ENCODE assay signal across 8 mouse cellular contexts in the genomic region with DNA sequence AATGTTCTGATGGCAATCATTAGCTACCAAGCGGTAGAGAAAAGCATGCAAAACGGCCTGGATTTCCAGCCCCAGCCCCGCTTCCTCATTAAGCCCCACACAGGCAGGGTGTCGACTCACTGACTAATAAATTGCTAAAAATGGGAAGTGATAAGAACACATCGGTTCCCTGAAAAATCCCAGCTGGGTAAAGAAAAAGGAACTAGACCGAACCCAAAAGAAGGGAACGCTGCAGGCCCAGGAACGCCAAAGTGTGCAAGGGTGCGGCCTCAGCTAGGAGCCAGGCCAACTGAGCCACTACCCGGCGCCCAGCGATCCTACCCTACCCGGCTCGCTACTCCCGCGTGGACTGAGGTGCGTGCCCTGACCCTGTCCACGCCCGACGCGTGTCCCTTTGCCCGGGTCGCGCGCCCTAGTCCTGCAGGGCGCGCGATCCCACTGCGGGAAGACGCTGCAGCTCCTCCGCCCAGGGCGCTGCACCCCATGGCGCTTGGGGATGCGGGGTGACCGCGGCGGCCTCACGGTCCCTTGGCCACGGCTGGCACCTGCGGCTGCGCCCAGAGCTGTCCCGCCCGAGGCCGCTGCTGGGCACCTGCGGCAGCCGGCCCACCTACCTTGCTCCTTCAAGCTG. TPM values are rescaled to one million over a fixed set of nuclear protein-coding genes. Genes with fewer than 3 reads are reported as not detected.
DNase-seq lines count a peak whose midpoint lies in the region; ATAC-seq and TF ChIP-seq lines count a peak whose summit lies in the region.

No protein-coding gene starts in this region.

- no peaks in the 10 kb centered on the region for H3K9me3 ChIP-seq in kidney, embryonic 14.5 days (ENCODE audit: control insufficient read depth, low read length)

- peak overlapping the region; percentile 10; the same call in 1 of the 2 replicates for H3K27ac ChIP-seq in bone marrow, adult 2 months (ENCODE audit: control insufficient read depth, insufficient read depth, low read depth, low read length, poor library complexity)
- H3K27ac ChIP-seq in heart, adult 2 months, result no peak overlapping the region
- no peak overlapping the region for H3K27ac ChIP-seq in kidney, embryonic 14.5 days (ENCODE audit: low read depth, low read length)
- H3K27ac ChIP-seq in small intestine, adult 2 months (ENCODE audit: insufficient read depth, low read depth, low read length), result no peak overlapping the region

- H3K4me3 ChIP-seq in bone marrow, adult 2 months (replicated peaks; ENCODE audit: control insufficient read depth, low read depth, low read length), result peak overlapping the region; percentile 30
- peak overlapping the region; percentile 51 for H3K4me3 ChIP-seq in heart, adult 2 months
- H3K4me3 ChIP-seq in kidney, embryonic 14.5 days (ENCODE audit: low read length), result peak overlapping the region; percentile 67
- H3K4me3 ChIP-seq in small intestine, adult 2 months (ENCODE audit: low read depth, low read length), result peak overlapping the region; percentile 81

- intact Hi-C loops in left cerebral cortex, postnatal 36 days (cut with DNase I), result loop anchor here (10.0 kb wide), 1 partner anchor 120 kb away; no protein-coding TSS in a partner anchor
- intact Hi-C loops in left cerebral cortex, postnatal 4 days (cut with DNase I), result no loop called here
- intact Hi-C loops in heart, adult 2 months (cut with DNase I), result no loop called here

- H3K4me2 ChIP-seq in kidney, embryonic 14.5 days (replicated peaks; ENCODE audit: low read depth, low read length), result peak overlapping the region; percentile 99

- no peaks in the 10 kb centered on the region for H3K4me1 ChIP-seq in bone marrow, adult 2 months (ENCODE audit: control insufficient read depth, insufficient read depth, low read length)
- no peaks in the 10 kb centered on the region; the same call in 1 of the 2 replicates for H3K4me1 ChIP-seq in heart, adult 2 months (ENCODE audit: control insufficient read depth, insufficient read depth, low read length)
- H3K4me1 ChIP-seq in kidney, embryonic 14.5 days (ENCODE audit: control insufficient read depth, insufficient read depth, low read length), result no peaks in the 10 kb centered on the region
- H3K4me1 ChIP-seq in small intestine, adult 2 months (ENCODE audit: control insufficient read depth, insufficient read depth, insufficient read length, low read length), result peaks cover 2% of the 10 kb centered on the region; the same call in 1 of the 2 replicates

- no peak for TF ChIP-seq EP300 in heart, adult 2 months (IDR thresholded peaks at IDR 0.05; ENCODE audit: insufficient read depth, low read depth, low read length)

- peak; percentile 27 to 28 for DNase-seq in left cerebral cortex, postnatal 36 days (ENCODE audit: low spot score in 2 of 2)
- DNase-seq in left cerebral cortex, postnatal 4 days, result no peak
- peak in 1 of 2 experiments; percentile 47 for DNase-seq in heart, adult 2 months
- peak; percentile 17 for DNase-seq in lung, postnatal 14 days
- no peak for DNase-seq in frontal cortex, adult 2 months (ENCODE audit: extremely low spot score in 1 of 2, low spot score in 1 of 2)

- TF ChIP-seq CTCF in bone marrow, adult 2 months (IDR thresholded peaks at IDR 0.05; ENCODE audit: control insufficient read depth, insufficient read depth, low read length), result no peak
- no peak for TF ChIP-seq CTCF in heart, adult 2 months (IDR thresholded peaks at IDR 0.05)
- TF ChIP-seq CTCF in small intestine, adult 2 months (IDR thresholded peaks at IDR 0.05; ENCODE audit: extremely low read depth, insufficient read length, insufficient replicate concordance, low read depth, low read length), result no peak

- 1% methylated on average over 46 of the region's 46 CpGs for WGBS in bone marrow, adult 2 months
- WGBS in heart, adult 2 months, result 7% methylated on average over 46 of the region's 46 CpGs
- WGBS in kidney, embryonic 14.5 days, result 4% methylated on average over 41 of the region's 46 CpGs
- 2% methylated on average over 46 of the region's 46 CpGs for WGBS in small intestine, adult 2 months

- ATAC-seq in kidney, embryonic 14.5 days (ENCODE audit: low FRiP score, low TSS enrichment), result peak; percentile 46; the same call in 1 of the 2 replicates

- no peaks in the 10 kb centered on the region for H3K36me3 ChIP-seq in heart, adult 2 months (ENCODE audit: control insufficient read depth, insufficient read depth, low read length)
- no peaks in the 10 kb centered on the region for H3K36me3 ChIP-seq in kidney, embryonic 14.5 days (ENCODE audit: control insufficient read depth, insufficient read depth, low read length)
- no peaks in the 10 kb centered on the region for H3K36me3 ChIP-seq in small intestine, adult 2 months (ENCODE audit: control insufficient read depth, insufficient read depth, low read length)

- peak overlapping the region; percentile 53 for H3K9ac ChIP-seq in heart, adult 2 months (ENCODE audit: low read depth, low read length)
- peak overlapping the region; percentile 63 for H3K9ac ChIP-seq in kidney, embryonic 14.5 days (ENCODE audit: low read depth, low read length)

- H3K27me3 ChIP-seq in heart, adult 2 months (ENCODE audit: control insufficient read depth, insufficient read depth, low read length), result peaks cover 3% of the 10 kb centered on the region; the same call in 1 of the 2 replicates
- H3K27me3 ChIP-seq in kidney, embryonic 14.5 days (ENCODE audit: control insufficient read depth, insufficient read depth, low read length), result peaks cover 36% of the 10 kb centered on the region
- H3K27me3 ChIP-seq in small intestine, adult 2 months (ENCODE audit: control insufficient read depth, insufficient read depth, low read length), result no peaks in the 10 kb centered on the region; the same call in 1 of the 2 replicates

- TF ChIP-seq POLR2A in bone marrow, adult 2 months (IDR thresholded peaks at IDR 0.05; ENCODE audit: borderline replicate concordance, control insufficient read depth, low read depth, low read length), result no peak
- no peak for TF ChIP-seq POLR2A in heart, adult 2 months (IDR thresholded peaks at IDR 0.05; ENCODE audit: insufficient read depth, low read depth, low read length)
- TF ChIP-seq POLR2A in small intestine, adult 2 months (IDR thresholded peaks at IDR 0.05; ENCODE audit: low read depth, low read length), result peak; percentile 9; the same call in 1 of the 2 replicates

- H3K79me2 ChIP-seq in heart, adult 2 months (replicated peaks; ENCODE audit: control insufficient read depth, insufficient read depth, low read length), result no peaks in the 10 kb centered on the region

RNA-seq across cellular contexts. Expression of a gene that starts 0.9 kb away (rescaled TPM):
- 10 to 100 TPM; 19.2 to 21.6 TPM for total RNA-seq in left cerebral cortex, postnatal 36 days (2021)
- total RNA-seq in left cerebral cortex, postnatal 4 days (2021), result 100 to 1,000 TPM; 154 to 163 TPM
- polyA plus RNA-seq in bone marrow, adult 2 months (2011; ENCODE audit: insufficient read depth, insufficient read length, low replicate concordance, missing spikeins), result 0.49 and 1.0 TPM in 2 replicates
- total RNA-seq in heart, adult 2 months (2021), result 1 to 10 TPM; 2.3 to 2.4 TPM
- polyA plus RNA-seq in heart, adult 2 months (2012; rRNA removed), result 0.90 and 1.3 TPM in 2 replicates
- 1.1 and 2.3 TPM in 2 replicates for polyA plus RNA-seq in kidney, embryonic 14.5 days (2014; fragmentation: Nextera tagmentation; extraction: Ambion mirVana)
- polyA plus RNA-seq in small intestine, adult 2 months (2012; rRNA removed), result 0.63 and 1.2 TPM in 2 replicates
- polyA plus RNA-seq in frontal cortex, adult 2 months (2012; rRNA removed), result 28.1 and 31.1 TPM in 2 replicates

Comparison
In these comparisons a context has a peak if more than half of its experiments do, and no peak if none do; other contexts are left out.
1. DNase-seq: peak in left cerebral cortex, postnatal 36 days (2 of 2) and lung, postnatal 14 days (single experiment); none in left cerebral cortex, postnatal 4 days (single experiment) and frontal cortex, adult 2 months (0 of 2).
2. H3K4me3 ChIP-seq: peak in every context shown above with its lines; median percentile 81 in small intestine, adult 2 months; 67 in kidney, embryonic 14.5 days; 51 in heart, adult 2 months; 30 in bone marrow, adult 2 months.